Mouse (Mus musculus) brain, embryonic 14.5 days (tissue): ENCODE results near the gene Ppp1cc.

Experiments used
- CTCF ChIP-seq: fragments of 200-500 bp; IDR thresholded peaks from 2 replicates; pipeline ENCODE4 v1.5.1; 2012; ENCODE audit warnings: inconsistent platforms, mild to moderate bottlenecking, moderate library complexity, borderline replicate concordance; ENCODE audit not compliant: insufficient read depth, insufficient read length; ENCODE audit errors: extremely low read depth
- POLR2A ChIP-seq: fragments of 200-500 bp; IDR thresholded peaks from 2 replicates; pipeline ENCODE4 v1.6.1; 2012; ENCODE audit warnings: mild to moderate bottlenecking, inconsistent platforms, borderline replicate concordance; ENCODE audit not compliant: poor library complexity, insufficient read depth, insufficient read length, severe bottlenecking; ENCODE audit errors: extremely low read depth

- TF ChIP-seq CTCF (no peak), POLR2A (no peak)
Observed at GRCm38 (mm10) chr5:122189115-122189514, 31.0 kb downstream of the Ppp1cc start.
